Mouse (Mus musculus): ENCODE measurements around the gene Gm28047.
"Not testable (repeated sequence)": the region's sequence is repeated elsewhere in the genome, so short reads cannot be mapped to it uniquely, and the experiment has no call there.

The Gm28047 gene

GRCm38 (mm10) chr15:102624970-102625686, at the start of gene Gm28047, which contains the start of gene Atf7:
Gm28047 (minus strand) TSS chr15:102625067.
Atf7 (minus strand) TSS chr15:102625464.
- DNase-seq (ENCODE audit: low spot score): peak; percentile 100

- DNase-seq (ENCODE audit: low spot score): peak; percentile 48
These were observed 48.7 kb upstream of the Gm28047 start for GRCm38 (mm10) chr15:102673548-102673947.

GRCm38 (mm10) chr15:102672215-102673071, 47.6 kb upstream of the Gm28047 start, which contains the start of gene Atp5g2:
Atp5g2 (minus strand) TSS chr15:102672352.
- DNase-seq (ENCODE audit: low spot score): peak; percentile 34

GRCm38 (mm10) chr15:102671721-102672214, 46.9 kb upstream of the Gm28047 start:
- DNase-seq (ENCODE audit: low spot score): peak; percentile 76

GRCm38 (mm10) chr15:102670767-102671575, 46.1 kb upstream of the Gm28047 start:
- DNase-seq (ENCODE audit: low spot score): peak; percentile 91

- DNase-seq (ENCODE audit: low spot score): peak; percentile 14
These were observed 45.4 kb upstream of the Gm28047 start for GRCm38 (mm10) chr15:102670281-102670680.

GRCm38 (mm10) chr15:102669571-102669970, 44.7 kb upstream of the Gm28047 start:
- DNase-seq (ENCODE audit: low spot score): no peak

GRCm38 (mm10) chr15:102665494-102665893, 40.6 kb upstream of the Gm28047 start:
- peak; percentile 55 for DNase-seq (ENCODE audit: low spot score)

GRCm38 (mm10) chr15:102663825-102664224, 39.0 kb upstream of the Gm28047 start:
- DNase-seq (ENCODE audit: low spot score): no peak

GRCm38 (mm10) chr15:102662601-102663000, 37.7 kb upstream of the Gm28047 start:
- DNase-seq (ENCODE audit: low spot score): not testable (repeated sequence)

GRCm38 (mm10) chr15:102657926-102658381, 33.1 kb upstream of the Gm28047 start:
- DNase-seq (ENCODE audit: low spot score): no peak

- no peak for DNase-seq (ENCODE audit: low spot score)
These were observed 31.8 kb upstream of the Gm28047 start for GRCm38 (mm10) chr15:102656658-102657057.

- not testable (repeated sequence) for DNase-seq (ENCODE audit: low spot score)
These were observed 27.2 kb upstream of the Gm28047 start for GRCm38 (mm10) chr15:102651928-102652660.

GRCm38 (mm10) chr15:102651107-102651506, 26.2 kb upstream of the Gm28047 start:
- DNase-seq (ENCODE audit: low spot score): no peak

GRCm38 (mm10) chr15:102635817-102636216, 10.9 kb upstream of the Gm28047 start:
- no peak for DNase-seq (ENCODE audit: low spot score)

GRCm38 (mm10) chr15:102634684-102635083, 9.8 kb upstream of the Gm28047 start:
- no peak for DNase-seq (ENCODE audit: low spot score)

- no peak for DNase-seq (ENCODE audit: low spot score)
These were observed 804 bp upstream of the Gm28047 start for GRCm38 (mm10) chr15:102625687-102626055.

GRCm38 (mm10) chr15:102624291-102624969, 437 bp downstream of the Gm28047 start:
- DNase-seq (ENCODE audit: low spot score): peak; percentile 11

GRCm38 (mm10) chr15:102623121-102623520, 1.7 kb downstream of the Gm28047 start:
- no peak for DNase-seq (ENCODE audit: low spot score)

- DNase-seq (ENCODE audit: low spot score): no peak
These were observed 2.3 kb downstream of the Gm28047 start for GRCm38 (mm10) chr15:102622536-102622935.

All from urinary bladder, postnatal 25 days (tissue).